21 mouse cellular contexts compared by ENCODE assay signal in genomic region chr9:77759111-77759510, GRCm38 (mm10).
"Had no signal": no experiment of that assay in that cellular context is flagged by ENCODE, and none has a peak within 500 bp of the region (broad histone marks: within the 10 kb centered on the region; RNA-seq: fewer than 3 reads in every experiment).

No protein-coding gene starts in this region.

- H3K9me3 ChIP-seq: liver, embryonic 15.5 days; megakaryocyte, embryonic 14.5 days; midbrain, embryonic 13.5 days; neural tube, embryonic 13.5 days; neural tube, embryonic 15.5 days had no signal

- ATAC-seq: midbrain, embryonic 13.5 days; midbrain, embryonic 16.5 days had no signal

- DNase-seq: lung, adult 18-20 months; lung, postnatal 10 days; lung, postnatal 36 days; retina, postnatal 1 day; right cerebral cortex, adult 18-20 months; right cerebral cortex, postnatal 25 days; right cerebral cortex, postnatal 4 days; spleen, adult 18-20 months; thymus, adult 18-20 months; thymus, postnatal 14 days; thymus, postnatal 4 days had no signal

- H3K27ac ChIP-seq: liver, embryonic 15.5 days; macrophage; midbrain, embryonic 13.5 days; neural tube, embryonic 13.5 days; neural tube, embryonic 15.5 days had no signal

- H3K27me3 ChIP-seq: liver, embryonic 15.5 days; megakaryocyte, embryonic 14.5 days; midbrain, embryonic 13.5 days; neural tube, embryonic 13.5 days; neural tube, embryonic 15.5 days had no signal

- H3K4me3 ChIP-seq: liver, embryonic 15.5 days; megakaryocyte, embryonic 14.5 days; midbrain, embryonic 13.5 days; myocyte; neural tube, embryonic 13.5 days; neural tube, embryonic 15.5 days had no signal

- H3K4me2 ChIP-seq: midbrain, embryonic 11.5 days; midbrain, embryonic 13.5 days; neural tube, embryonic 13.5 days; neural tube, embryonic 15.5 days had no signal

- H3K9ac ChIP-seq: liver, embryonic 15.5 days; lung, embryonic 14.5 days; midbrain, embryonic 13.5 days; neural tube, embryonic 13.5 days; neural tube, embryonic 15.5 days had no signal
